Mouse (Mus musculus): Measurements from ENCODE around the gene Iqcf6. TPM values are rescaled to one million over a fixed set of nuclear protein-coding genes. Genes with fewer than 3 reads are reported as not detected.
"Not testable (repeated sequence)": the region's sequence is repeated elsewhere in the genome, so short reads cannot be mapped to it uniquely, and the experiment has no call there.

The Iqcf6 gene
- not detected in 2 replicates for total RNA-seq (2015)
- total RNA-seq (2017), result not detected in 2 replicates

DNA sequence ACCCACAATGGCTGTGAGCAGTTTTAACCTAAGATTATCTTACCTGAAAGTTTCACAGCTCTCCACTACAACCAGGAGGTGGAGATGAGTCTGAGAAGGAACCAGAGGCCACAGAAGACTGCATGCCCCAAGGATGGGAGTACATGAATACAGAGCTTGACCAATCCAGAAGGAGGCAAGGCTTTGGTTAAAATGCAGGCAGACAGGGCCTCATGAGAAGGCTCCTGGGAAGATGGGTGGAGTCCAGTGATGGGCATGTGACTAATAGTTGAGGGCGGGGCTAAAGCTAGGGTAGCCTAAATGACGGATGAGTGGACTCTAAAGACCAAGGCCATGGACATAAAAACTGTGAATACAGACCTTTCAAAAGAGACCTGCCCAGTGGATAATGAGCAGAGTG lies at the start of gene Iqcf6:
TSS of gene Iqcf6 (plus strand) at position 301 of the 400 bp plus-strand sequence.
- no peak for ATAC-seq (ENCODE audit: poor library complexity, severe bottlenecking)

DNA sequence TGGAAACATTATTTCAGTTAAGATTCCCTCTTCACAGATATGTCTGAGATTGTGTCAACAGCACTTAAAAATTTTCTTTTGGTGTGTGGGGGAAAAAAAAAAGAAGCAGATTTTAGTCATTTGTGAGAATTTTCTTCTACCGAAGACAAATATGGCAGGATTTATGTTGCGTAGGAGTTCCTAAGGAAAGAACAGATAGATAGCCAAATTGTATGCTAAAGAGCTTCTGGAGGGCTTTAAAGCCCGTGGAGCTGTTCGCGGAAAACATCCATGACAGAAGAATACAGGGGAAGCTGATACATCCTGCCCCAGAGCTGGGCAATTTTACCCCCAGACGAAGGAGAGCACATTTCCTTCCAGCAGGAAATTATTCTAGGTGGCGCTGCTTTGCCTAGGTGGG lies 46.4 kb upstream of the Iqcf6 start:
- ATAC-seq (ENCODE audit: poor library complexity, severe bottlenecking), result no peak

- ATAC-seq (ENCODE audit: poor library complexity, severe bottlenecking), result no peak
These were observed 43.8 kb upstream of the Iqcf6 start for GRCm38 (mm10) chr9:106582552-106582951.

GRCm38 (mm10) chr9:106592158-106592557 lies 34.2 kb upstream of the Iqcf6 start:
- ATAC-seq (ENCODE audit: poor library complexity, severe bottlenecking), result no peak

DNA sequence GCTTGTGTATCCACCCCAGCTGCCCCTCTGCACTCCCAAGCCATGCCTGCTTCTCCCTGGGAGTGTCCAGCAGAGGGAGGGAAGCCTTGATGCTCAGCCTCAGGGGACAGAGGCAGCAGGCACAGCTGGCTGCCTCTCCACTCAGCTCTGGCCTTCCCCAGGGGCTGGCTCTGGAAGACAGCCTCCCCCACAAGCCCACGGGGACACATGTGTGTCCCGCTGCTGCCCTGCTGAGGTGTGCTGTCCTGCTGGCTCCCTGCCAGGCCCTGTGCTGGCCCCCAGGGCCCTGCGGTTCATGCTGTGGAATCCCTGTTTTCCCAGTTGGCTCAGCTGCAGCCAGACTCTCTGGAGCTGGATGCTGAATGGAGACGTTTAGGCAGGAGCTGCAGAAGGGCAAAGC lies 31.0 kb upstream of the Iqcf6 start:
- not testable (repeated sequence) for ATAC-seq (ENCODE audit: poor library complexity, severe bottlenecking)

GRCm38 (mm10) chr9:106595836-106596235 lies 30.5 kb upstream of the Iqcf6 start:
- ATAC-seq (ENCODE audit: poor library complexity, severe bottlenecking), result no peak

GRCm38 (mm10) chr9:106598466-106598865 lies 27.9 kb upstream of the Iqcf6 start:
- no peak for ATAC-seq (ENCODE audit: poor library complexity, severe bottlenecking)

DNA sequence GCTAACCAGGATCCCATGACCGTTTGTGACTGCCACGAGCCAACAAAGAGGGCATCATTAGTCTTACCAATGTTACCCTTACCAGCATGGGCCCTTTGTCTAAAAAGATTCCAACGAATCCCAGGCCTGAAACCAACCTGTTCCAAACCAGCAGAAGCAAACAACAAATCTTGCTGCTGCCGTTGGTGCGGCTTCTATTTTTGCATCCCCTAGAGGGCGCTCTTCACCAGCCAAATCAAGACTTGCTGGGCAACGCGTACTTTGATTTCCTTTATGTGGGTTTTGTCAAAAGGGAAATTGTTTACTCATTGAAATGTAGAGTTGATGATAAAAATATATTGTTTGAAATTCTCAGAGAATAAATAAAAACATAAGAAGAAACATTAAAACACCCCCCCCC lies 25.8 kb upstream of the Iqcf6 start:
- ATAC-seq (ENCODE audit: poor library complexity, severe bottlenecking), result 0 out of 2 replicates have a peak, but pooled peaks have one; percentile 38

GRCm38 (mm10) chr9:106610727-106611126 lies 15.7 kb upstream of the Iqcf6 start:
- ATAC-seq (ENCODE audit: poor library complexity, severe bottlenecking), result no peak

- ATAC-seq (ENCODE audit: poor library complexity, severe bottlenecking), result no peak
These were observed 12.4 kb upstream of the Iqcf6 start for GRCm38 (mm10) chr9:106613951-106614350.

GRCm38 (mm10) chr9:106614616-106615015 lies 11.8 kb upstream of the Iqcf6 start:
- ATAC-seq (ENCODE audit: poor library complexity, severe bottlenecking), result no peak

- ATAC-seq (ENCODE audit: poor library complexity, severe bottlenecking), result no peak
These were observed 10.1 kb upstream of the Iqcf6 start for GRCm38 (mm10) chr9:106616306-106616705.

DNA sequence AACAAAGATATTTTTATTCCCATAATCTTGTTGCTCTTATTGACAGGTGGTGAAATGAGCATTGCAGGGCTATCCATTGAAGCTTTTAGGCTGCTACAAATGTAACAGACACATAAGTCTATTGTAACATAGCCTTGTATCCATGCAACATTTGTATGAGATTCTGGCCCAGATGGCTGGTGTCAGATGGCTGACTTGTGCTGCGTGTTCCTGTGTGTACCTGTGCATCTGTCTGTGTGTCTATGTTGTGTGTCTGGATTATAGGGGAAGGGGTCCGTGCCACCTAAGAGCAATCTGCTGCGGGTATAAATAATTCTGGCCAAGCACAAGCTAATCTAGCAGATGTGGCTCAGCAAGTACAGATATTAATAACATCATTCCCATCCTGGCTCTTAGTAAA lies 8.9 kb upstream of the Iqcf6 start:
- ATAC-seq (ENCODE audit: poor library complexity, severe bottlenecking), result no peak

- not testable (repeated sequence) for ATAC-seq (ENCODE audit: poor library complexity, severe bottlenecking)
These were observed 1.4 kb downstream of the Iqcf6 start for GRCm38 (mm10) chr9:106627796-106628195.

GRCm38 (mm10) chr9:106632185-106632584 lies 5.8 kb downstream of the Iqcf6 start:
- no peak for ATAC-seq (ENCODE audit: poor library complexity, severe bottlenecking)

DNA sequence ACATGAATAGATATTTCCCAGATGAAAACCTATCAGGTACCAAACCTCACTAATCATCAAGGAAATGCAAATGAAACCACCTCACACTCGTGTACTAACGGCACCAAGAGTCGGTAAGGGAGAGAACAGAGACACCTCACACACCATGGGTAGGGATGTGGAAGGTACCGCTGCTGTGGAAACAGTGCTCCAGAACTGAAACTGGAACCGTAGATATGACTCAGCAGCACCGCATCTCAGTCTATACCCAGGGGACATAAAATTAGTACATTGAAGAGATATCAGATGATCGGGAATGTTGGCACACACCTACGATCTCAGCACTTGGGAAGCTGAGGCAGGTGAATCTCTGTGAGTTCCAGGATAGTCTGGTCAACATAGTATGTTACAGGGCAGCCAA lies 11.8 kb downstream of the Iqcf6 start:
- no peak for ATAC-seq (ENCODE audit: poor library complexity, severe bottlenecking)

DNA sequence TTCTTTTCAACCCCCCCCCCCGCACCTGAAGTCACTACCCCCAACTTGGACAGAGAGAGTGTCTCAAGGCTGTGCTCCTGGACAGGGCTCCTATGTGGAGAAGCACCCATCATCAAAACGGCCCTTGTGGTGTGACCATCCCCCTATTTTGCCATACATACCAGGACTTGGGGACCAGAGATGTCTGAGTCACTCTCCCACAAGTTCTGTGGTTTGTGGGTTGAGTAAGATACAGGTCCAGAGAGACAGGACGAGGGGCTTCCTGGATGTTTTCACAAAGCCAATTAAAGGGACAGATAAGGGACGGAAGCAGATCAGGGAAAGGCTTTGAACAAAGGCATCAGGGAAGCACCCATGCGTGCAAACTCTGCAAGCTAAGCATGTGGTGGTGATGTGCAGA lies 15.0 kb downstream of the Iqcf6 start:
- ATAC-seq (ENCODE audit: poor library complexity, severe bottlenecking), result no peak

DNA sequence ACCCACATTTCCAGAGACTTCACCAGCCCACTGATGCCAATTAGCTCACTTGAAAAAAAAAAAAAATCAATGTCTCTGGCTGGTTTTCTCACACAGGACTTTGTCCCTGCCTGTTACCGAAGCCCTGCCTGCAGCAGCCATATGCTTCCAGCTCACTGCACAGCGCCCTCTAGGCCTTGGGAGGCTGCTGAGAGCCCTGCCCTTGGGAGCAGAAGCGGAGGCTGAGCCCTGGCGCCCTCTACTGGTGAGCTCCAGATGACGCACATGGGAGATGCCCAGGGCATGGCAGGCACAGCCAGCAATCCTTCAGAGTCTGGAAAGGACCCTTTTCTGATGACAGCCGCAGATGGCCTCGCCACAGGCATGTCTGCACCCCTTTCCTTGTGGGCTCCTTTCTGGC lies 16.7 kb downstream of the Iqcf6 start:
- ATAC-seq (ENCODE audit: poor library complexity, severe bottlenecking), result peak; percentile 88

- no peak for ATAC-seq (ENCODE audit: poor library complexity, severe bottlenecking)
These were observed 17.4 kb downstream of the Iqcf6 start for GRCm38 (mm10) chr9:106643787-106644186.

GRCm38 (mm10) chr9:106645684-106646271 lies 19.4 kb downstream of the Iqcf6 start:
- ATAC-seq (ENCODE audit: poor library complexity, severe bottlenecking), result no peak

DNA sequence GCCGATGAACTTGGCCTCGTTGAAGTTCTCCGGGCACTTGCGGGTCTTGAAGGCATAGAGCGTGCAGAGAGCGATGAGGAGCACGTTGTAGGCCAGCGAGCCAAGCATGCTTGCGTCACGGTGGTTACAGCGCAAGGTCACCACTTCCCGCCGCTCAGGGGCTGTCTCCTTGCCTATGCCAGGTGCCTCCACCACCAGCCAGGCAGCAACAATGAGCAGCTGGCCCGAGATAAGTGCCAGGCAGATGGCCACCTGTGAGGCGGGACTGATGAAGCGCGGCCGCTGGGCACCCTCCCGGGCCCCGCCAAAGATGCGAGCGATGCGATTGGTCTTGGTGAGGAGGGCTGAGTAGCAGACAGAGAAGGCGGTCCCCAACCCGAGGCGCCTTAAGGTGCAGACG lies 20.8 kb downstream of the Iqcf6 start:
- ATAC-seq (ENCODE audit: poor library complexity, severe bottlenecking), result no peak

DNA sequence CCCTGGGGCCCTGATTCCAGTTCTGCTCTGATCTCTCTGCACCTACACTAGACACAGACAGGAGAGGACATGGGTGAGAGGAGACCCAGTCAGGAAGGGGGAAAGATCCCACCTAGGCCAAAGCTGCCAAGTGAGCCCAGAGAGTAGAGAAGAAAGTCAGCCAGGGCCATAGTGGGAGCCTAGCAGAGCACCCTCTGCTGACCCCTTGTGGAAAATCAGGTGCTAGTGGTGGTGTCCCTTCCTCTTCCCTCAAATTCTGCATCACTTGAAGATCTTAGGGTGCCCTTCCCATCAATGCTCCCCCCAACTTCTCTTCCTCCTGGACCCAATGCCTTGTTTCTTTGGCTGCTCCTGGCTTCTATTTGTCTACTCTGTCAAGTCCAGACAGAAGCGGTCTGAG lies 26.3 kb downstream of the Iqcf6 start:
- no peak for ATAC-seq (ENCODE audit: poor library complexity, severe bottlenecking)

Measured in megakaryocyte, adult 5-6 weeks (primary cell).